Mouse (Mus musculus) left cerebral cortex, adult 9 months (tissue): ENCODE results near the gene Galk1.
"Not testable (repeated sequence)": the region's sequence is repeated elsewhere in the genome, so short reads cannot be mapped to it uniquely, and the experiment has no call there.

Experiments
- DNase-seq, 2 experiments: peaks; one replicate each; pipeline ENCODE4 v3.0.0; 2022; ENCODE audit warnings: low spot score in 2 of 2

Gene Galk1

GRCm38 (mm10) chr11:116030898-116031845 is 18.7 kb upstream of the Galk1 start:
- no peak for DNase-seq

- DNase-seq: peak; percentile 97 to 99
These were observed 17.8 kb upstream of the Galk1 start, which contains the start of gene Unk for GRCm38 (mm10) chr11:116030088-116030897. Gene Unk (plus strand): TSS chr11:116030322.

GRCm38 (mm10) chr11:116029086-116029865 is 16.8 kb upstream of the Galk1 start:
- no peak for DNase-seq

GRCm38 (mm10) chr11:116028177-116028865 is 15.8 kb upstream of the Galk1 start:
- DNase-seq: no peak

GRCm38 (mm10) chr11:116027756-116028155 is 15.2 kb upstream of the Galk1 start, which contains the start of gene H3f3b:
Gene H3f3b (minus strand): TSS chr11:116027962.
- DNase-seq: no peak

- DNase-seq: no peak
These were observed 12.7 kb upstream of the Galk1 start for GRCm38 (mm10) chr11:116025056-116025845.

GRCm38 (mm10) chr11:116024356-116024808 is 11.9 kb upstream of the Galk1 start:
- peak; percentile 98 for DNase-seq

- DNase-seq: peak; percentile 71 to 81
These were observed 11.3 kb upstream of the Galk1 start for GRCm38 (mm10) chr11:116023771-116024355.

GRCm38 (mm10) chr11:116023074-116023770 is 10.7 kb upstream of the Galk1 start:
- DNase-seq: not testable (repeated sequence)

- no peak for DNase-seq
These were observed 9.8 kb upstream of the Galk1 start for GRCm38 (mm10) chr11:116022256-116022780.

- no peak for DNase-seq
These were observed 9.1 kb upstream of the Galk1 start for GRCm38 (mm10) chr11:116021328-116022220.

GRCm38 (mm10) chr11:116020519-116020922 is 8.0 kb upstream of the Galk1 start:
- DNase-seq: no peak

GRCm38 (mm10) chr11:116019976-116020411 is 7.5 kb upstream of the Galk1 start:
- DNase-seq: no peak

GRCm38 (mm10) chr11:116019360-116019791 is 6.9 kb upstream of the Galk1 start:
- DNase-seq: no peak

GRCm38 (mm10) chr11:116018867-116019266 is 6.3 kb upstream of the Galk1 start:
- DNase-seq: not testable (repeated sequence)

GRCm38 (mm10) chr11:116018106-116018505 is 5.6 kb upstream of the Galk1 start:
- DNase-seq: no peak

- DNase-seq: no peak
These were observed 2.3 kb upstream of the Galk1 start for GRCm38 (mm10) chr11:116014821-116015220.
